21 mouse cellular contexts compared by ENCODE assay signal in the genomic region with DNA sequence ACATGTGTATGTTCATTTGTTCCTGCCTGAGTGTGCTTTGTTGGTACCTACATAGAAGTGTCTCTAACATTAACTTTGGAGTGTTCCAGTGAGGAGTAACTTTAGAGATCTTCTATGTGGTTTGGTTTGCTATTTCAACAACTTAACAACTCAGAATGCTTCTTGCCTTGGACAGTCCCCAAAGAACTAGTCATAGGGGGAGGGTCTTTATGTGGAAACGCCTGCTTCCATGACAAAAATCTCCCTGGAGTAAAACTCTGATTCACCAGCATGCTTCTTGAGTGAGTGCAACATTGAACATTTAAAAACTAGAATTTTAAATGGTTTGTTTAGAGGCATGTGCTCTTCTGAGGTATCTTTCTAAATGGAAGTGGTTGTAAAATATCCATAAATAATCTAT.
"Had no signal": no experiment of that assay in that cellular context is flagged by ENCODE, and none has a peak within 500 bp of the region (broad histone marks: within the 10 kb centered on the region; RNA-seq: fewer than 3 reads in every experiment).

No protein-coding gene starts in this region.

- H3K27ac ChIP-seq: kidney, postnatal 0 days; layer of hippocampus, adult 2 months; limb, embryonic 10.5 days; limb, embryonic 13.5 days; liver, embryonic 12.5 days; liver, embryonic 15.5 days; macrophage; midbrain, embryonic 12.5 days; midbrain, embryonic 15.5 days; neural tube, embryonic 12.5 days; neural tube, embryonic 15.5 days; stomach, postnatal 0 days had no signal

- H3K9me3 ChIP-seq: limb, embryonic 10.5 days; limb, embryonic 13.5 days; liver, embryonic 12.5 days; liver, embryonic 15.5 days; midbrain, embryonic 12.5 days; midbrain, embryonic 15.5 days; neural tube, embryonic 12.5 days; neural tube, embryonic 15.5 days had no signal

- H3K9ac ChIP-seq: limb, embryonic 13.5 days; liver, embryonic 12.5 days; liver, embryonic 15.5 days; midbrain, embryonic 12.5 days; midbrain, embryonic 15.5 days; neural tube, embryonic 12.5 days; neural tube, embryonic 15.5 days had no signal

- DNase-seq: kidney, adult 9 months; kidney, postnatal 25 days; layer of hippocampus, adult 9-11 months; liver; lung, adult 18-20 months; lung, postnatal 14 days; retina, postnatal 1 day; right cerebral cortex, postnatal 25 days; thymus, postnatal 25 days had no signal

- ATAC-seq: liver, embryonic 12.5 days; midbrain, embryonic 15.5 days had no signal

- H3K36me3 ChIP-seq: limb, embryonic 10.5 days; limb, embryonic 13.5 days; liver, embryonic 12.5 days; liver, embryonic 15.5 days; midbrain, embryonic 12.5 days; midbrain, embryonic 15.5 days; neural tube, embryonic 12.5 days; neural tube, embryonic 15.5 days had no signal

- H3K4me2 ChIP-seq: limb, embryonic 13.5 days; liver, embryonic 12.5 days; liver, embryonic 15.5 days; midbrain, embryonic 12.5 days; midbrain, embryonic 15.5 days; neural tube, embryonic 12.5 days; neural tube, embryonic 15.5 days had no signal

- H3K4me1 ChIP-seq: limb, embryonic 10.5 days; limb, embryonic 13.5 days; liver, embryonic 12.5 days; liver, embryonic 15.5 days; midbrain, embryonic 12.5 days; midbrain, embryonic 15.5 days; neural tube, embryonic 12.5 days; neural tube, embryonic 15.5 days had no signal

- H3K4me3 ChIP-seq: layer of hippocampus, adult 2 months; limb, embryonic 10.5 days; limb, embryonic 13.5 days; liver, embryonic 12.5 days; liver, embryonic 15.5 days; midbrain, embryonic 12.5 days; midbrain, embryonic 15.5 days; neural tube, embryonic 12.5 days; neural tube, embryonic 15.5 days had no signal

- H3K27me3 ChIP-seq: liver, embryonic 12.5 days; liver, embryonic 15.5 days; neural tube, embryonic 12.5 days had no signal
